Mouse (Mus musculus): Measurements from ENCODE around the gene Sgf29. TPM values are rescaled to one million over a fixed set of nuclear protein-coding genes. Genes with fewer than 3 reads are reported as not detected.

The Sgf29 gene
- polyA plus RNA-seq (2012), result 4.0 and 6.3 TPM in 2 replicates

- peak; percentile 38; the same call in 1 of the 2 replicates for TF ChIP-seq GATA1 (IDR thresholded peaks at IDR 0.05; ENCODE audit: low read length)
- TF ChIP-seq TAL1 (IDR thresholded peaks at IDR 0.05; ENCODE audit: low read length), result no peak
- peak within 1 kb of the TSS; percentile 70 for H3K4me3 ChIP-seq (replicated peaks)
These were observed at the start of gene Sgf29 for GRCm38 (mm10) chr7:126649231-126650051. Sgf29 (plus strand) TSS chr7:126649309.

DNA sequence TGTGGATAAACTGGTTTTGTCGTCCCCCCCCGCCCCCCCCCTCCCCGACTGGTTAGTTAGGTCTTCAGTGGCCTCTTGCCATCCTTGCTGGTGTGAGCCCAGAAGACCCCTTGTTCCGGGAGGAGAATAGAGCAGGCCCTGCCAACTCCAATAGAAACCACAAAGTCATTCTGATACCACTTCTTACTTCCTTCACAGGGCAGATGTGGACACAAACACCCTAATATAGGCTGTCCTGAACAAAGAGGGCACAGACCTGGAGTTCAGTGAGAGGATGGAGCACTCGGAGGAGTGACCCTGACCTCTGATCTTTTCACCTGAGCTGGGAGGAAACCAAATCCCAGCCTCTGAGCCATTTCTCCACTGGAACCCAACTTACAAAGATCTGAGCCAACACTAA, 47.2 kb upstream of the Sgf29 start:
- Histone ChIP-seq H3K36me3 (ENCODE audit: control insufficient read depth) (no peaks in the 10 kb centered on the region), H3K4me3 (replicated peaks) (no peak overlapping the region), H3K27me3 (ENCODE audit: control insufficient read depth) (no peaks in the 10 kb centered on the region), H3K4me1 (ENCODE audit: control insufficient read depth) (no peaks in the 10 kb centered on the region), H3K9me3 (ENCODE audit: control insufficient read depth, low read length) (no peaks in the 10 kb centered on the region)
- no peak for TF ChIP-seq GATA1 (IDR thresholded peaks at IDR 0.05; ENCODE audit: low read length)
- TF ChIP-seq TAL1 (IDR thresholded peaks at IDR 0.05; ENCODE audit: low read length), result no peak

More at GRCm38 (mm10) chr7:126649231-126650051, at the start of gene Sgf29:
- Histone ChIP-seq H3K27me3 (ENCODE audit: control insufficient read depth) (no peaks in the 10 kb centered on the region), H3K36me3 (ENCODE audit: control insufficient read depth) (peaks cover 18% of the 10 kb centered on the region), H3K4me1 (ENCODE audit: control insufficient read depth) (peaks cover 53% of the 10 kb centered on the region), H3K9me3 (ENCODE audit: control insufficient read depth, low read length) (no peaks in the 10 kb centered on the region)

DNA sequence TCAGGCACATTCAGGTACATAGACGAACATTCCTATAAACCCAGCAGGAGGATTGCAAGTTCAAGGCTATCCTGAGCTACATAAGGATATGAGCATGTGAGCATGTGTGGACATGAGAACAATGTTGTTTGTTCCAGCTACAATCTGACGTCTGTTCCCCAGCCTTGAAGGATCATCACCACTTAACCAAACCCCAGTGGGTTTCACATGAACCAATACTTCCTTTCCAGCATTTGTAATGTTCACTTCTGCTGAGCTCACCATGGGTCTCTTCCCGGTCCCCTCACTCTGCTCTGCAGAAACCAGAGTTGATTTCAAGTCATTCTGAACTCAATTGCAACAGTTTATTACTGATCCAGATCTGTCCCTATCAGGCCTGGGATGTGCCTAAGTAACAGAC, 46.5 kb upstream of the Sgf29 start:
- no peaks in the 10 kb centered on the region for H3K36me3 ChIP-seq (ENCODE audit: control insufficient read depth)
- TF ChIP-seq TAL1 (IDR thresholded peaks at IDR 0.05; ENCODE audit: low read length) (no peak), GATA1 (IDR thresholded peaks at IDR 0.05; ENCODE audit: low read length) (no peak)
- no peaks in the 10 kb centered on the region for H3K9me3 ChIP-seq (ENCODE audit: control insufficient read depth, low read length)
- H3K27me3 ChIP-seq (ENCODE audit: control insufficient read depth), result no peaks in the 10 kb centered on the region
- H3K4me3 ChIP-seq (replicated peaks), result no peak overlapping the region
- no peaks in the 10 kb centered on the region for H3K4me1 ChIP-seq (ENCODE audit: control insufficient read depth)

DNA sequence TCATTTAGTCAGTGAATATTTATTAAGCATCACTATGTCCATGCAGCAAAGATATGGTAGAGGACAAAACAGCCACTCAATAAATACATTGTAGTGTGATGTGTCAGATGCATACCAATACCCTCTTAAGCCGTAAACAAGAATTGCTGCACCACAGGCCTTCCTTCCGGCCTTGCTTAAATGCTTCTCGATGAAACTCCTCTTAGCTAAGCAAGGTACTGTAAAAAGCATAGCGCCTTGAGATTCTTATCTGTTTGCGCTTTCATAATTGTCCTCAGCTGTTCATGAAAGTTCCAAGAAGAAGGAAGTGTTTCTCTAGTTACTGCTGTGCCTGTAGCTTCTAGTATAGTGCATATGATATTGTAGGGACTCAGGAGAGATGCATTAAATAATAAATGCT, 42.5 kb upstream of the Sgf29 start:
- Histone ChIP-seq H3K4me1 (ENCODE audit: control insufficient read depth) (peaks cover 2% of the 10 kb centered on the region; the same call in 1 of the 2 replicates), H3K9me3 (ENCODE audit: control insufficient read depth, low read length) (no peaks in the 10 kb centered on the region), H3K36me3 (ENCODE audit: control insufficient read depth) (no peaks in the 10 kb centered on the region), H3K4me3 (replicated peaks) (no peak overlapping the region), H3K27me3 (ENCODE audit: control insufficient read depth) (no peaks in the 10 kb centered on the region)
- TF ChIP-seq TAL1 (IDR thresholded peaks at IDR 0.05; ENCODE audit: low read length), result no peak
- TF ChIP-seq GATA1 (IDR thresholded peaks at IDR 0.05; ENCODE audit: low read length), result no peak

GRCm38 (mm10) chr7:126607064-126607463, 42.0 kb upstream of the Sgf29 start:
- H3K9me3 ChIP-seq (ENCODE audit: control insufficient read depth, low read length), result no peaks in the 10 kb centered on the region
- H3K4me1 ChIP-seq (ENCODE audit: control insufficient read depth), result peaks cover 2% of the 10 kb centered on the region; the same call in 1 of the 2 replicates
- no peaks in the 10 kb centered on the region for H3K27me3 ChIP-seq (ENCODE audit: control insufficient read depth)
- H3K36me3 ChIP-seq (ENCODE audit: control insufficient read depth), result no peaks in the 10 kb centered on the region
- no peak for TF ChIP-seq GATA1 (IDR thresholded peaks at IDR 0.05; ENCODE audit: low read length)
- TF ChIP-seq TAL1 (IDR thresholded peaks at IDR 0.05; ENCODE audit: low read length), result no peak
- no peak overlapping the region for H3K4me3 ChIP-seq (replicated peaks)

- no peak overlapping the region for H3K4me3 ChIP-seq (replicated peaks)
- H3K27me3 ChIP-seq (ENCODE audit: control insufficient read depth), result no peaks in the 10 kb centered on the region
- peaks cover 2% of the 10 kb centered on the region; the same call in 1 of the 2 replicates for H3K4me1 ChIP-seq (ENCODE audit: control insufficient read depth)
- H3K9me3 ChIP-seq (ENCODE audit: control insufficient read depth, low read length), result no peaks in the 10 kb centered on the region
- no peak for TF ChIP-seq GATA1 (IDR thresholded peaks at IDR 0.05; ENCODE audit: low read length)
- TF ChIP-seq TAL1 (IDR thresholded peaks at IDR 0.05; ENCODE audit: low read length), result no peak
- H3K36me3 ChIP-seq (ENCODE audit: control insufficient read depth), result no peaks in the 10 kb centered on the region
These were observed 41.3 kb upstream of the Sgf29 start for GRCm38 (mm10) chr7:126607796-126608195.

- H3K4me3 ChIP-seq (replicated peaks), result no peak overlapping the region
- H3K27me3 ChIP-seq (ENCODE audit: control insufficient read depth), result no peaks in the 10 kb centered on the region
- peaks cover 2% of the 10 kb centered on the region; the same call in 1 of the 2 replicates for H3K4me1 ChIP-seq (ENCODE audit: control insufficient read depth)
- H3K9me3 ChIP-seq (ENCODE audit: control insufficient read depth, low read length), result no peaks in the 10 kb centered on the region
- TF ChIP-seq TAL1 (IDR thresholded peaks at IDR 0.05; ENCODE audit: low read length), result no peak
- TF ChIP-seq GATA1 (IDR thresholded peaks at IDR 0.05; ENCODE audit: low read length), result no peak
- no peaks in the 10 kb centered on the region for H3K36me3 ChIP-seq (ENCODE audit: control insufficient read depth)
These were observed 36.4 kb upstream of the Sgf29 start for GRCm38 (mm10) chr7:126612736-126613135.

- peaks cover 7% of the 10 kb centered on the region for H3K4me1 ChIP-seq (ENCODE audit: control insufficient read depth)
- H3K9me3 ChIP-seq (ENCODE audit: control insufficient read depth, low read length), result no peaks in the 10 kb centered on the region
- no peak overlapping the region for H3K4me3 ChIP-seq (replicated peaks)
- no peaks in the 10 kb centered on the region for H3K27me3 ChIP-seq (ENCODE audit: control insufficient read depth)
- H3K36me3 ChIP-seq (ENCODE audit: control insufficient read depth), result no peaks in the 10 kb centered on the region
- no peak for TF ChIP-seq TAL1 (IDR thresholded peaks at IDR 0.05; ENCODE audit: low read length)
- TF ChIP-seq GATA1 (IDR thresholded peaks at IDR 0.05; ENCODE audit: low read length), result no peak
These were observed 32.4 kb upstream of the Sgf29 start for GRCm38 (mm10) chr7:126616707-126617106.

DNA sequence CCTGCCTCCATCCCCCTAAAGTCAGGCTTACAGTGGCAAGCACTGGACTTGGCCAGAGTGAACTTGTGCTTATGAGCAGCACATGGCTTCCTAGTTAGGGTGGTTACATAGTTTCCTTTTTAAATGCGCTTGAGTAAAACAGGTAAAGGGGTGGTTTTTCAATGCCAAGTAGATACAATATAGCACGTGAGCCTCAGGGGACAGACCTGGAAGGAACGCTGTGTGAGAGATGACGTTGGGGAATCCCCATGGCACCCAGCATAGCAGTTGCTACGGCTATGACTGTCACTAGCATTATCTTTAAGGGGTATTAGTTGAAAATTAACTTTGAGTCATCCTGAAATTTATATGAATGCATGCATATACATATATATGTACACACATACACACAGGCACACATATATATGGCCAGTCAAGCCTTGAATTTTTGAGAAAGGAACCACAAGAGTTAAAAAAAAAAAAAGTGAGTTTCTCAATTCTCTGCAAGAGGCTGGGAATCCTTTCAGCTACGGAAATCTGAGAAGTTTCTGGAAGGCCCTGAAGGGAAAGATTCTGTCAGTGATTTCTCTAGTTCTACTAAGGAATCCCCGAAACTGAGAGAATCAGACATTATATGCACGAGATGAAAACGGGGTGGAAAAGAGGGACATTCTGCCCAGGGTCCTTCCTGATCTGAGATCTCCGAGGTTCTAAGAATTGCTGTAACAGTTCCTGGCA, 29.4 kb upstream of the Sgf29 start:
- no peaks in the 10 kb centered on the region for H3K9me3 ChIP-seq (ENCODE audit: control insufficient read depth, low read length)
- H3K4me1 ChIP-seq (ENCODE audit: control insufficient read depth), result peaks cover 32% of the 10 kb centered on the region
- no peaks in the 10 kb centered on the region for H3K36me3 ChIP-seq (ENCODE audit: control insufficient read depth)
- H3K27me3 ChIP-seq (ENCODE audit: control insufficient read depth), result no peaks in the 10 kb centered on the region
- TF ChIP-seq TAL1 (IDR thresholded peaks at IDR 0.05; ENCODE audit: low read length), result no peak
- no peak for TF ChIP-seq GATA1 (IDR thresholded peaks at IDR 0.05; ENCODE audit: low read length)
- no peak overlapping the region for H3K4me3 ChIP-seq (replicated peaks)

Data from erythroblast, embryonic 14.5 days (primary cell).